Mouse (Mus musculus) large intestine, adult 2 months (tissue): ENCODE results near the gene Scn4b. TPM values are rescaled to one million over a fixed set of nuclear protein-coding genes. Genes with fewer than 3 reads are reported as not detected.

Source experiments
- DNase-seq: peaks from one replicate; pipeline ENCODE4 v3.0.0-alpha.2; 2012; ENCODE audit warnings: low read depth, low spot score
- WGBS: fragments of 180-500 bp; shearing (Covaris S2); methylation state at CpG from one replicate; pipeline ENCODE4 v1.1.7; 2018; 5-methylcytosine and 5-hydroxymethylcytosine counted together
- polyA plus RNA-seq: library from polyadenylated mRNA; depleted of rRNA; stranded (reverse); fragments of >200 nt; gene quantifications from 2 replicates; pipeline ENCODE4 v1.2.3, GENCODE M21; 2012

The Scn4b gene
- polyA plus RNA-seq, 1 experiment = 0.10 TPM

DNA sequence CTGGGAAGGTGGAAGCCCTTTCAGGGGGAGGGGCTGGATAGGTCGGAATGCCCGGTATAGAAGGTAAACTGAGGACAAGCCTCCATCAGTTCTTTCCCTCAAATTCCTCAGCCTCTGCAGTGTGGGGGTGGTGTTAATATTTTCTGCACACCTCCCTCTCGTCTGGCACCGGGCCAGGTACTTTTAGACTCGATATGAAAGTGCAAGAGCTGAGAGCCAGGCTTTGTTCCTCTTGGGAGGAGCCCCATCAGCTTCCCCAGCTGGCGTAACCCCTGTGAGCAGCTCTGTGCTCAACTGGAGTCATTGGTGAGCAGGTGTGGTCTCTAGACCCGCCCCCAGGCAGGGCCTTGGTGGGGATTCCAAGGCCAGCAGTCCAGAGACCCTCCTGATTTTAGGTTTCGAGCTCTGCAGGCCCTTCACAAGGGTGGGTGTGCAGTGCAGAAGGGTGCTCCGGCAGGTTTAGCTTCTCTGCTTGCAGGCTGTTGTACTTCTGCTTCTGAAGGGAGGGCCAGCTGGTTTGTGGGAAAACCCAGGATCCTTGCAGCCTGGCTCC, 15.9 kb upstream of the Scn4b start:
- peak; percentile 57 for DNase-seq
- WGBS = 12% methylated on average over 9 of the region's 9 CpGs

GRCm38 (mm10) chr9:45125211-45125610, 13.0 kb upstream of the Scn4b start:
- WGBS = 90% methylated on average over 14 of the region's 14 CpGs
- no peak for DNase-seq

DNA sequence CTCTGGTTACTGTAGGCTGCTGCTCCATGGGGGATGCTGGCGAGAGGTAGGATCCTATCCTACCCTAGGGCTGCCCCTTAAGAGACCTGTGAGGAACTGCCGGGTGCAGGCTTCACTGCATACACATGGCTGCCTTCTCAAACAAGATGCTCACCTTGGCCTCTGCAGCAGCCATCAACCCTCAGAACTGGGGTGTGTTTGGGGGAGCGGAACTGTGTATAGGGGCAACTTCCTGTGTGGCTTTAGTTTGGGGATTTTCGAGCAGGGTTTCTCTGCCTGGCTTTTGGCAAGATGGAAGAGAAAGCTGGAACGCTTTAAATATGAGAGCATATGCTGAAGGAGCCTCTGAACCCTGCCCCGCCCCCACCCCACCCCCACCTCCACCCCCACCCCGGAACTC, 11.3 kb upstream of the Scn4b start:
- DNase-seq = no peak
- 58% methylated on average over 7 of the region's 7 CpGs for WGBS

DNA sequence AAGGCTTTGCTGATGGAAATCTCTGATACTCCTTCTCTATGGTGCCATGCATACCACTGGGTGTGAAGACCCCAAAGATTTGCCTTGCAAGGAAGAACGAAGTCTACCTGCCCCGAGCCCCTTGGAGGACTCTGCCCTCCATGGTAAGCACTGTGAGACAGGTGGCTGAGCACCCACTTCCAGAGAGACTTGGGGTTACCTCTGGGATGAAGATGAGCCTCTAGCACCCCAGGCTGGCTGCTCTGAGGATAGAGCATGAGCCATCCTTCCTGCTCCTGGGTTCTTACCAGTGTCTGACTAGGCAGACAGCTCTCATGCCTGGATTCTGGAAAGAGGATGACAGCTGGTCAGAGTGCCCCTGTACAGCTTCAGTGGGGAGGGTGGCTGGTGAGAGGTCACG, 8.1 kb upstream of the Scn4b start:
- no peak for DNase-seq
- 91% methylated on average over 3 of the region's 3 CpGs for whole genome bisulfite sequencing

- 23% methylated on average over 5 of the region's 5 CpGs for WGBS
- DNase-seq = peak; percentile 38
Measured at GRCm38 (mm10) chr9:45133484-45134310, 4.5 kb upstream of the Scn4b start.

DNA sequence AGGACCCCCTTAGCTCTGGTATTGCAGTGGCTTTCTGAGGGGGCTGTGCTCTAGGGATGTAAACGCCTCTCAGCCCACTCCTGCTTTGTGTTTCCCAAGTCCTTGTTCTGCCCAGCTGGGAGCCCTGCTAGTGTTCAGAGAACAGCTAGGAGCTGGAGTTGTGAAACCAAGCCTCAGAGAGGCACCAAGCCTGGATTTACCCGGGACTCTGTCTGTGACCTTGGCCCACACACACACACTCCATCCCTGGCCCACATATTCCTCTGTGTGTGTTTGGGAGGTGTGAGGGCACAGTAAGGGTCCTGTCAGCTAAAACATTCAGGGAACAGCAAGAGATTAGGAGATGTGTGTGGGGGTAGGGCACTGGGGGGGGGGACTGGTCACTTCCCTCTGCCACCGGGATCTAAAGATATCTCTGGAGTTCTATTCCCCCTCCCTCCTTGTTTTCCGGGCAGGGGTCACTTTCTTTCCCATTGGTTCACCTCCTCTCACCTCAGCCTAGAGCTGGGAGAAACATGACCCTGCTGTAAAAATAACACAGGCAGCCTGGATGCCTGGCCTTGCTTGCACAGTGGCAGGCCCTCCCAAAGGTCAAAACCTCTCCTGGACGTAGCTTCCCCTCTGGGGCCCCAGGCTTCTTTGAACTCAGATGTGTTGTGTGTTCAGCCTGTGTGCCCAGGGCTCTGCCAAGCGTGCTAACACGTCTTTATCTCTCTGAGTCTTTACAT, 1.6 kb upstream of the Scn4b start:
- DNase-seq = no peak
- 69% methylated on average over 7 of the region's 7 CpGs for WGBS

- no peak for DNase-seq
- WGBS = 26% methylated on average over 7 of the region's 7 CpGs
Measured at GRCm38 (mm10) chr9:45139082-45139481, 887 bp downstream of the Scn4b start.

GRCm38 (mm10) chr9:45140945-45141344, 2.8 kb downstream of the Scn4b start:
- WGBS = 74% methylated on average over 7 of the region's 7 CpGs
- no peak for DNase-seq

DNA sequence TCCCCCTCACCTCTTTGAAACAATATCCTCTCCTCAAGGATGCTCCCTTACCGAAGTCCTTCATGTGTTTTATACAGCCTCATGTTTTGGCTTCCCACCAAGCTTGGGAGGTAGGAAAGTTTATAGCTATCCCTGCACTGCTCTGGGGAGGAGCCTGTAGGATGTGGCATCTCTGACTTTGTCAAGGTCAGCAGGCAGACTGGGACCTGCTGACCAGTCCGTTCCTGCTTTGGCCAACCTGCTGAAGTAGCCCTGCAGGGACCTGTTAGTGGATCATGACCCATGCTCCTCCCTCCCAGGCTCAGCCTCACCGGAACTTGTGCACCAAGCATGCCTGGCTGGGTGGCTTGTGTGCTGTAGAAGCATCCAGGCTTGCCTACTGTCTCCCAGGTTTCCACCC, 4.5 kb downstream of the Scn4b start:
- WGBS = 26% methylated on average over 3 of the region's 3 CpGs

GRCm38 (mm10) chr9:45145533-45146266, 7.5 kb downstream of the Scn4b start:
- DNase-seq = no peak

More for the DNA sequence above, 4.5 kb downstream of the Scn4b start:
- no peak for DNase-seq

DNA sequence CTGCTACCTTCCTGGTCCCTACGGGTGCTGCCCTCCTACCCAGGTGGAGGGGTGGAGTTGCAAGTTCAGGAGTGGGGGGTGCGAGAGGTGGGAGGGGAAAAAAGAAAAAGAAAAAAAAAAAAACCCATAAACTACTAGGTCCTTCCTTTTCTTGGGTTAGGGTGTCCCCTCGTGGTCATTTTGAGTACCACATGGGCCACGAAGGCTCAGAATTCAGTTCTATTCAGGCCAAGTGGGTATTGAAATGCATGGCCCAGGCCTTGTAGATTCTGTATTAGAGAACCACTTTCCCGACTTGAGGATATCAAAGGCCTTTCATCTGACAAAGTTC, 8.0 kb downstream of the Scn4b start:
- peak; percentile 51 for DNase-seq
- WGBS = 1% methylated on average over 5 of the region's 5 CpGs

More at GRCm38 (mm10) chr9:45145533-45146266, 7.5 kb downstream of the Scn4b start:
- WGBS = 8% methylated on average over 27 of the region's 27 CpGs

DNA sequence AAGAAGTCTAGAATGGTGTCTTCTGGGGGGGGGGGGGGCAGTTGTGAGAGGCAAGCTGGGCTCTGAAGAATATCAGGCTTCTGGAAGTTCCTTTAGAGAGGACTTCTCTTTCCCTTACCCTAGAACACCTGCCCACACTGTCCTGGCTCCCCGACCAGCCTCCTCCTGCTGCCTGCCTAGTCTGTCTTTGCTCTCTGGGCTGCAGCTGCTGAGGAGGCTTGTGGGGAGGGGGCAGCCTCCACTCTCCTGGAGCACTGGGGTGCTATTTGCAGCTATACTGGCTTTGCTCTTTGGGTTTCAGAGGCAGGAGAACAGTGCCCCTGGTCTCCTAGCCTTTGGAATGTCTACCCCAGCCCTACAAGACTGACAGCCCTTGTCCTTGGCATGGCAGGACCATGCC, 12.7 kb downstream of the Scn4b start:
- DNase-seq = no peak
- WGBS = 29% methylated on average over 1 of the region's 1 CpGs

DNA sequence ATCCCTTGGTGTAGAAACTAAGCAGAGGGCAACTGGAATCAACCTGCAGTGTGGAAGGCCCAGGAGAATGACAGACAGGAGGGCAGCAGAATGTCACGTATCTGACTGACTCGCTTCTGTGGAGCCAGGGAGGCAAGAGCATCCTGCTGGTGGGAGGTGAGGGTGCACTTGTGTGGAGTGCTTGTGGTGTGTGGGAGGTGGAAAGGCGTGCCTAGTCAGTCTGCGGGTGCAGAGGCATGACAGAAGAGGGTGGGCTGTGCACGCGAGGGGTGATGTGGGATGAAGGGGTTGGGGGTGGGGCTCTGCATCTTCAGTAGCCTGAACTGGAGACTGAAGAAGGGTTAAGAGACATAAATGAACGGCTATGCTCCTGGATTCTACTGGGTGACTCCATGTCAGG, 15.2 kb downstream of the Scn4b start:
- WGBS = 72% methylated on average over 7 of the region's 7 CpGs
- no peak for DNase-seq

DNA sequence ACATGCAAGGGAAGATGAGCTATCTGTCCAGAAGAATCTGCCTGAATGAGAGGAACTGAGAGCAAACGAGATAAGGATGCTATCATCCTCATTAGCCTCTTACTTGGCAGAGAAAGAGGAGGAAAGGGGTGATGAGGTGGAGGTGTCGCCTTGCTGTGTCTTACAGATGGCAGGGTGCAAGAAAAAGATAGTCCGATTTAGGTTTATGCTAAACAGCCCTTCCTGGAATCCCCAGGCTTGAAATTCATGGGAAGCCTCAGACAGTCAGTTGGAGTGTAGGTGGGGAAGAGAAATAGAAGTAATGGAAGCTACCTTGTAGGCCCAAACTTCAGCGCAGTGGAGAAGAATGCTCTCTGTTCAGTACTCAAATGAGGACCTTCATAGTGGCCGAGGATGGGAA, 29.7 kb downstream of the Scn4b start:
- no peak for DNase-seq
- 75% methylated on average over 5 of the region's 5 CpGs for WGBS

DNA sequence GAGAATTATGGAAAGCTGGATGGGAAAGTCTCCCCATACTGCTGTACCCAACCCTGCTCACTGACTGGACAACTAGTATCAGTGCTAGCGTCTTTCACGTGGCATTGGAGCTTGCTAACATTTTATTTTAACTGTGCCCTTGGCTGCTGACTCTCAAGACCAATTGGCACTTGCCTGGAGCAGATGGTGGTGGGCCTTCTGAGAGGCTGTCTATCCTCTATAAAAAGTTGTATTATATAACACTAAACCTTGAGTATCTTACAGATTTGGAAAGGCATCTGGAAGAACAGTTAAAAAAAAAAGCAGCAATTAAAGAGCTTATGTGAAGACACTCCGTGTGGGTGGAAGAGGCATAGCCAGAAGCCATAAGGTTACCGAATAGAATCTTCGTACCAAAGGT, 32.0 kb downstream of the Scn4b start:
- DNase-seq = no peak
- 65% methylated on average over 5 of the region's 5 CpGs for WGBS

GRCm38 (mm10) chr9:45171073-45171610, 32.9 kb downstream of the Scn4b start:
- no peak for DNase-seq
- 95% methylated on average over 1 of the region's 1 CpGs for WGBS

GRCm38 (mm10) chr9:45173475-45173874, 35.3 kb downstream of the Scn4b start:
- DNase-seq = no peak
- 74% methylated on average over 3 of the region's 3 CpGs for WGBS

- no peak for DNase-seq
- WGBS = 85% methylated on average over 5 of the region's 5 CpGs
Measured at GRCm38 (mm10) chr9:45179282-45179681, 41.1 kb downstream of the Scn4b start.

GRCm38 (mm10) chr9:45181770-45182169, 43.6 kb downstream of the Scn4b start, which contains the start of gene BC049352:
Gene BC049352 (plus strand): TSS chr9:45182007.
- DNase-seq = no peak
- WGBS = 15% methylated on average over 2 of the region's 2 CpGs

GRCm38 (mm10) chr9:45182521-45182920, 44.3 kb downstream of the Scn4b start:
- WGBS = 32% methylated on average over 3 of the region's 3 CpGs

More at GRCm38 (mm10) chr9:45182521-45182920, 44.3 kb downstream of the Scn4b start:
- no peak for DNase-seq
